Mouse (Mus musculus): ENCODE results near the gene S100a6.

- TF ChIP-seq CTCF (IDR thresholded peaks at IDR 0.05; ENCODE audit: low read depth) (no peak), EP300 (IDR thresholded peaks at IDR 0.05; ENCODE audit: low read depth) (no peak)
Measured at GRCm38 (mm10) chr3:90649832-90650231, 37.1 kb downstream of the S100a6 start.

Measured in liver, embryonic 14.5 days (tissue).